Mouse (Mus musculus): ENCODE data around the gene Asb15. TPM values are rescaled to one million over a fixed set of nuclear protein-coding genes. Genes with fewer than 3 reads are reported as not detected.

Asb15 gene
- total RNA-seq, 2 experiments from 2014 or later: not detected

DNA sequence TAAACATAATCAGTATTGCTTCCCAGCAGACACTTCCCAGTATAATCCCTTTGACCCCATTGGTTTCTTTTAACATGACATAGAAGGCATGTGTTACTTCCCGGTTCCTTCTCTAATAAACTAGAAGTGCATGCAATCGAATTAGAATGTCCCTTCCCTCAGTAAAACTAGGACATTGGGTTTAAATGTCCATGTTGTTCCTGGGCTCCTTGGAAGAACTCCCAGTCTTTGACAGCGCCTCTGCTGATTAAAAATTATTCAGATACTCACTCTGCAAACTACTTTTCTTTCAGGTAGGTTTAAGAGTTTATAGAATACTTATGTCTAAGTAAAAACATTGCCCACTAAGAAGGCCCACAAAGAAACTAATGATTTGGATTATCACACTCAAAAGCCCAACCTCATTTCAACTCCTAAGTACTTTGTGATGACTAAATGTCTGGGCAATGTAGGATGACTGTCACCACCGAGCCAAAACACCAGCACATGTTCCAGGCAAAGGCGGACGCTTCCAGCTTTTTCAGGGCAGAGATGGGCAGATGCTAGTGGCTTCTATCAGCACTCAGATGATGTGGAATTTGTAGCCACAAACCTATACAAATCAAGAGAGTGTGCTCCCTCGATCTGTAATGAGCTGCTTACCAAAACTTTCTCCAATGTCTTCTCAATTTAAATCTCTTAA lies 84.3 kb downstream of the Asb15 start:
- no peak overlapping the region for H3K4me3 ChIP-seq
- H3K27ac ChIP-seq: no peak overlapping the region
- DNase-seq (ENCODE audit: extremely low spot score in 1 of 2, low spot score in 2 of 2): no peak
- intact Hi-C loops (cut with DNase I): loop anchor here (2.0 kb wide), 1 partner anchor 63 kb away; no protein-coding TSS in a partner anchor
- TF ChIP-seq CTCF (IDR thresholded peaks at IDR 0.05): no peak

GRCm38 (mm10) chr6:24613346-24613745 lies 85.4 kb downstream of the Asb15 start:
- no peak overlapping the region; the same call in 1 of the 2 replicates for H3K27ac ChIP-seq
- H3K4me3 ChIP-seq: no peak overlapping the region
- TF ChIP-seq CTCF (IDR thresholded peaks at IDR 0.05): no peak
- intact Hi-C loops (cut with DNase I): loop anchor here (2.0 kb wide), 1 partner anchor 65 kb away; no protein-coding TSS in a partner anchor
- DNase-seq (ENCODE audit: extremely low spot score in 1 of 2, low spot score in 2 of 2): no peak

DNA sequence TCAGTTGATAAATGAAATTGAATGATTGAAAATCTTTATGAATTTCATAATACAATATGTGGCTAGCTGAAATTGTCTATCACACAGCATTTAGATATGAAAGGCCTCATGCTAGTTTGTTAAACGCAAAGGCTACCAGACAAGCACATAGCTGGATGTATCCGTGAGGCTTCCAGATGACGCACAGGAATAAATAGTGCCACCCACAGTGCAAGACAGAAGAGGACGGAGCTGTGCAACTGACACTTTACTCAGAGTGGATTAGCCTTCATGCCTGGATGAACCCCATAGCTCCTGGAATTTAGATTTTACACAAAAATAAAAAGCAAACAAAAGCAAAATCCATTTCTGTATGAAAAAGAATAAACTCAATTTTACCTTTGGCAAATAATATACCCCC lies 86.0 kb downstream of the Asb15 start:
- no peak for TF ChIP-seq CTCF (IDR thresholded peaks at IDR 0.05)
- Histone ChIP-seq H3K4me3 (no peak overlapping the region), H3K27ac (no peak overlapping the region; the same call in 1 of the 2 replicates)
- intact Hi-C loops (cut with DNase I): loop anchor here (2.0 kb wide), 1 partner anchor 65 kb away; no protein-coding TSS in a partner anchor
- DNase-seq (ENCODE audit: extremely low spot score in 1 of 2, low spot score in 2 of 2): no peak

- H3K4me3 ChIP-seq: no peak overlapping the region
- intact Hi-C loops (cut with DNase I): no loop called here
- no peak for DNase-seq (ENCODE audit: extremely low spot score in 1 of 2, low spot score in 2 of 2)
- H3K27ac ChIP-seq: no peak overlapping the region
- no peak for TF ChIP-seq CTCF (IDR thresholded peaks at IDR 0.05)
These were observed 88.8 kb downstream of the Asb15 start for GRCm38 (mm10) chr6:24616746-24617145.

GRCm38 (mm10) chr6:24619285-24620045 lies 91.5 kb downstream of the Asb15 start:
- no peak overlapping the region for H3K27ac ChIP-seq
- no peak overlapping the region for H3K4me3 ChIP-seq
- intact Hi-C loops (cut with DNase I): no loop called here
- no peak for TF ChIP-seq CTCF (IDR thresholded peaks at IDR 0.05)
- no peak for DNase-seq (ENCODE audit: extremely low spot score in 1 of 2, low spot score in 2 of 2)

DNA sequence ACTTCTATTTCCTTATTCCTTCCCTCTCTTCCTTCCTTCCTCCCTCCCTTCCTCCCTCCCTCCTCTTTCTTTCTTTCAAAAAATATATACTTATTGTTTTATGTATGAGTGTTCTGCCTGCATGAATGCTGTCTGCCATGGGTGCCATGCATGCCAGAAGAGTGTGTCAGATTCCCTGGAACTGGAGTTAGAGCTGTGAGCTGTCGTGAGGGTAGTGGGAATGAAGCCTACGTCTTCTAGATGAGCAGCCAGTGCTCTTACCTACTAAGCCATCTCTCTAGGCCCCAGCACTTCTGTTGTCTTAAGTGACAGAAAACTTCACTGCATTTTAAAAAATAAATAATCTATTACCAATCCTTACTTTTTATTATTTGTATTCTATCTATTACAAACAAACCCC lies 93.0 kb downstream of the Asb15 start:
- Histone ChIP-seq H3K27ac (no peak overlapping the region), H3K4me3 (no peak overlapping the region)
- TF ChIP-seq CTCF (IDR thresholded peaks at IDR 0.05): no peak
- intact Hi-C loops (cut with DNase I): no loop called here
- no peak for DNase-seq (ENCODE audit: extremely low spot score in 1 of 2, low spot score in 2 of 2)

DNA sequence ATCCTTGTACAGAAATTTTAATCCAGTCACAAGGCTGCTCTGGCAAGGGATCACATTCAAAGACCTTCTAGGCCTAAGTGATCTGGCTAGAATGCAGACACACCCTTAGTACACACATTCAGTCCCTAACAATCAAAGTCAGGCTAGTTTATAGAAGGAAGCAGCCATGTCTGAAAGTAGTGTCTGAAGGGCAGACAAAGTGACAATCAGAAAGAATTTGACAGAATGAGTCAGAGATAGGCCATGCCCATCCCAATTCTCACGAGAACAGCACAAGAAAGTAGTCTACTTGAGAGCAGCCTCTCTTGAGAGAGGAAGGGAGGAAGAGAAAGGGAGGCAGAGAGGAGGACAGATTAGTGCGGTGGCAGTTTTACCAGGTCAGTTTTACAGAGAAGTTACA lies 94.2 kb downstream of the Asb15 start:
- no peak for DNase-seq (ENCODE audit: extremely low spot score in 1 of 2, low spot score in 2 of 2)
- Histone ChIP-seq H3K27ac (no peak overlapping the region), H3K4me3 (no peak overlapping the region)
- intact Hi-C loops (cut with DNase I): no loop called here
- TF ChIP-seq CTCF (IDR thresholded peaks at IDR 0.05): no peak

Other genes with a start within 250 kb of the Asb15 start
- 1 to 10 TPM; 2.4 to 2.8 TPM for gene Iqub, start 13.1 kb upstream of the Asb15 start, total RNA-seq (2021)
- 100 to 1,000 TPM; 272 to 273 TPM for gene Ndufa5, start 131 bp upstream of the Asb15 start, total RNA-seq (2021)
- gene Lmod2, start 69.6 kb downstream of the Asb15 start, total RNA-seq (2021): not detected
- gene Wasl, start 136.9 kb downstream of the Asb15 start, total RNA-seq (2021): 100 to 1,000 TPM; 123 to 124 TPM
- not detected for gene Hyal6, start 205.1 kb downstream of the Asb15 start, total RNA-seq (2021)
- not detected for gene Hyal4, start 220.2 kb downstream of the Asb15 start, total RNA-seq (2021)

Data from left cerebral cortex, adult 2 months (tissue).